Mouse (Mus musculus): ENCODE results near the gene Flvcr1. TPM values are rescaled to one million over a fixed set of nuclear protein-coding genes. Genes with fewer than 3 reads are reported as not detected.

Gene Flvcr1
- total RNA-seq, 1 experiment, result 20.5 TPM

- TF ChIP-seq CHD2 (IDR thresholded peaks at IDR 0.05; ENCODE audit: low read depth, low read length) (no peak), ZC3H11A (IDR thresholded peaks at IDR 0.05; ENCODE audit: borderline replicate concordance, low read depth, low read length) (no peak), MAFK (IDR thresholded peaks at IDR 0.05; ENCODE audit: insufficient read depth, low read depth, low read length) (no peak), ZNF384 (IDR thresholded peaks at IDR 0.05; ENCODE audit: low read depth, low read length) (no peak), HCFC1 (IDR thresholded peaks at IDR 0.05; ENCODE audit: borderline replicate concordance, insufficient read depth, low read length) (no peak)
- no peak for DNase-seq (ENCODE audit: low read depth, low spot score)
- H3K4me1 ChIP-seq (ENCODE audit: control insufficient read depth in 2 of 2, insufficient read depth in 2 of 2, low read length in 2 of 2, poor library complexity in 1 of 2), result no peaks in the 10 kb centered on the region
- no peak overlapping the region for H3K27ac ChIP-seq (ENCODE audit: insufficient read depth, low read depth, low read length, poor library complexity, severe bottlenecking)
- in situ Hi-C loops (cut with MboI; ENCODE audit: low sequenced_read_pairs in 2 of 2, unreplicated experiment in 2 of 2), result no loop called here
- no peak overlapping the region for H3K9ac ChIP-seq (ENCODE audit: insufficient read depth, low read depth, low read length, poor library complexity, severe bottlenecking)
- H3K36me3 ChIP-seq (ENCODE audit: control insufficient read depth, insufficient read depth, low read length, poor library complexity, severe bottlenecking), result no peaks in the 10 kb centered on the region; the same call in 1 of the 2 replicates
- no peak overlapping the region for H3K4me3 ChIP-seq (ENCODE audit: insufficient read depth in 1 of 2, low read depth in 1 of 2, low read length in 2 of 2, poor library complexity in 1 of 2, severe bottlenecking in 1 of 2)
- no peaks in the 10 kb centered on the region for H3K9me3 ChIP-seq (ENCODE audit: control insufficient read depth, insufficient read depth, low read depth, low read length)
These were observed 2.8 kb downstream of the Flvcr1 start for GRCm38 (mm10) chr1:191023140-191023539.

GRCm38 (mm10) chr1:191021016-191021415 lies 4.9 kb downstream of the Flvcr1 start:
- in situ Hi-C loops (cut with MboI; ENCODE audit: low sequenced_read_pairs in 2 of 2, unreplicated experiment in 2 of 2), result no loop called here
- Histone ChIP-seq H3K9ac (ENCODE audit: insufficient read depth, low read depth, low read length, poor library complexity, severe bottlenecking) (no peak overlapping the region), H3K36me3 (ENCODE audit: control insufficient read depth, insufficient read depth, low read length, poor library complexity, severe bottlenecking) (no peaks in the 10 kb centered on the region; the same call in 1 of the 2 replicates), H3K4me1 (ENCODE audit: control insufficient read depth in 2 of 2, insufficient read depth in 2 of 2, low read length in 2 of 2, poor library complexity in 1 of 2) (no peaks in the 10 kb centered on the region), H3K27ac (ENCODE audit: insufficient read depth, low read depth, low read length, poor library complexity, severe bottlenecking) (no peak overlapping the region), H3K4me3 (ENCODE audit: insufficient read depth in 1 of 2, low read depth in 1 of 2, low read length in 2 of 2, poor library complexity in 1 of 2, severe bottlenecking in 1 of 2) (no peak overlapping the region), H3K9me3 (ENCODE audit: control insufficient read depth, insufficient read depth, low read depth, low read length) (no peaks in the 10 kb centered on the region)
- TF ChIP-seq MAFK (IDR thresholded peaks at IDR 0.05; ENCODE audit: insufficient read depth, low read depth, low read length) (no peak), HCFC1 (IDR thresholded peaks at IDR 0.05; ENCODE audit: borderline replicate concordance, insufficient read depth, low read length) (no peak), ZC3H11A (IDR thresholded peaks at IDR 0.05; ENCODE audit: borderline replicate concordance, low read depth, low read length) (no peak), ZNF384 (IDR thresholded peaks at IDR 0.05; ENCODE audit: low read depth, low read length) (no peak), CHD2 (IDR thresholded peaks at IDR 0.05; ENCODE audit: low read depth, low read length) (no peak)
- DNase-seq (ENCODE audit: low read depth, low spot score), result no peak

- H3K4me1 ChIP-seq (ENCODE audit: control insufficient read depth in 2 of 2, insufficient read depth in 2 of 2, low read length in 2 of 2, poor library complexity in 1 of 2), result no peaks in the 10 kb centered on the region
- in situ Hi-C loops (cut with MboI; ENCODE audit: low sequenced_read_pairs in 2 of 2, unreplicated experiment in 2 of 2), result no loop called here
- H3K9ac ChIP-seq (ENCODE audit: insufficient read depth, low read depth, low read length, poor library complexity, severe bottlenecking), result no peak overlapping the region
- H3K36me3 ChIP-seq (ENCODE audit: control insufficient read depth, insufficient read depth, low read length, poor library complexity, severe bottlenecking), result no peaks in the 10 kb centered on the region; the same call in 1 of the 2 replicates
- no peak for DNase-seq (ENCODE audit: low read depth, low spot score)
- H3K9me3 ChIP-seq (ENCODE audit: control insufficient read depth, insufficient read depth, low read depth, low read length), result no peaks in the 10 kb centered on the region
- no peak for TF ChIP-seq HCFC1 (IDR thresholded peaks at IDR 0.05; ENCODE audit: borderline replicate concordance, insufficient read depth, low read length)
- no peak for TF ChIP-seq MAFK (IDR thresholded peaks at IDR 0.05; ENCODE audit: insufficient read depth, low read depth, low read length)
- no peak for TF ChIP-seq ZNF384 (IDR thresholded peaks at IDR 0.05; ENCODE audit: low read depth, low read length)
- no peak for TF ChIP-seq ZC3H11A (IDR thresholded peaks at IDR 0.05; ENCODE audit: borderline replicate concordance, low read depth, low read length)
- no peak for TF ChIP-seq CHD2 (IDR thresholded peaks at IDR 0.05; ENCODE audit: low read depth, low read length)
- no peak overlapping the region for H3K4me3 ChIP-seq (ENCODE audit: insufficient read depth in 1 of 2, low read depth in 1 of 2, low read length in 2 of 2, poor library complexity in 1 of 2, severe bottlenecking in 1 of 2)
- H3K27ac ChIP-seq (ENCODE audit: insufficient read depth, low read depth, low read length, poor library complexity, severe bottlenecking), result no peak overlapping the region
These were observed 5.6 kb downstream of the Flvcr1 start for GRCm38 (mm10) chr1:191020217-191020924.

GRCm38 (mm10) chr1:191019803-191020202 lies 6.2 kb downstream of the Flvcr1 start:
- no peak for DNase-seq (ENCODE audit: low read depth, low spot score)
- Histone ChIP-seq H3K9ac (ENCODE audit: insufficient read depth, low read depth, low read length, poor library complexity, severe bottlenecking) (no peak overlapping the region), H3K4me3 (ENCODE audit: insufficient read depth in 1 of 2, low read depth in 1 of 2, low read length in 2 of 2, poor library complexity in 1 of 2, severe bottlenecking in 1 of 2) (no peak overlapping the region), H3K4me1 (ENCODE audit: control insufficient read depth in 2 of 2, insufficient read depth in 2 of 2, low read length in 2 of 2, poor library complexity in 1 of 2) (no peaks in the 10 kb centered on the region), H3K36me3 (ENCODE audit: control insufficient read depth, insufficient read depth, low read length, poor library complexity, severe bottlenecking) (no peaks in the 10 kb centered on the region; the same call in 1 of the 2 replicates), H3K27ac (ENCODE audit: insufficient read depth, low read depth, low read length, poor library complexity, severe bottlenecking) (no peak overlapping the region), H3K9me3 (ENCODE audit: control insufficient read depth, insufficient read depth, low read depth, low read length) (no peaks in the 10 kb centered on the region)
- in situ Hi-C loops (cut with MboI; ENCODE audit: low sequenced_read_pairs in 2 of 2, unreplicated experiment in 2 of 2), result no loop called here
- no peak for TF ChIP-seq ZNF384 (IDR thresholded peaks at IDR 0.05; ENCODE audit: low read depth, low read length)
- no peak for TF ChIP-seq HCFC1 (IDR thresholded peaks at IDR 0.05; ENCODE audit: borderline replicate concordance, insufficient read depth, low read length)
- TF ChIP-seq ZC3H11A (IDR thresholded peaks at IDR 0.05; ENCODE audit: borderline replicate concordance, low read depth, low read length), result no peak
- no peak for TF ChIP-seq MAFK (IDR thresholded peaks at IDR 0.05; ENCODE audit: insufficient read depth, low read depth, low read length)
- TF ChIP-seq CHD2 (IDR thresholded peaks at IDR 0.05; ENCODE audit: low read depth, low read length), result no peak

Measured in ES-E14 (cell line).